Mouse (Mus musculus) c-Kit-positive CD71-positive TER-119-negative erythroid progenitor cells, embryonic 14.5 days (primary cell): ENCODE data around the gene Gpc5.

ENCODE experiments used
- DNase-seq: peaks from one replicate; pipeline ENCODE4 v3.0.0-alpha.2; 2013; ENCODE audit warnings: low read depth

Gpc5 gene

DNA sequence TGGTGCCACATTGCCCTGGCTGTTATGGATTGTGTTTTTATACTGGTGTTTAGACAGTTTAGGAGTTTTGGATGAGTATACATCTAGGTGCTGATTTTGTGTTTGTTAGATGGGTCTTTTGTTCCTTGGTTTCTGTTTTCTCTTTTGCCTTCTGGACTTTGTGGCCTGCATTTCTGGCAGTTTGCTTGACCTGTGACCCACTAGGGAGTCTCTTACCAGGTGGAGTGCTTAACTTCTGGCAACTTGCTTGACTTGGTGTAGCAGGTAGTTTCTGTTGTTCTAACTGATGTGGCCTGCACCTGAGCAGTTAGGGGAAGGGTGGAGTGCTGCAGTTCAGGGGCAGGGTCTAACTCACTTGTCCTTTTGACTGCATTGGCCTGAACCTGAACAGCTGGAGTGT lies 14.3 kb downstream of the Gpc5 start:
- no peak for DNase-seq

DNA sequence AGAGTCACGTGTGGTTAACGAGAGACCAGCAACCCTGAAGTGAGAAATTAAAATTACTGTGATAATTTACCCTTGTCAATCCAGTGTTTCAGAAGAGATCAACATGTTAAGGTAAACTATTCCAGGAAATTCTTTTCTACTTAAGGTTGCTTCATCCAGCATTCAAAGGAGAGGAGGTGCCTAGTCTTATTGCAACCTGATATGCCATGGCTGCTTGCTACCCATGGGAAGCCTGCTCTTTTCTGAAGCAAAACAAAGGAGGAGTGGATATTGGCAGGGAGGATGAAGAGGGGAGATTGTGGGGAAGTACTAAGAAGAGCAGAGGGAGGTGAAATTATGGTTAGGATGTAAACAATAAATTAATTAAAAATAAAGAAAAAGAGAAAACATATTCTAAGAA lies 15.5 kb downstream of the Gpc5 start:
- no peak for DNase-seq

DNA sequence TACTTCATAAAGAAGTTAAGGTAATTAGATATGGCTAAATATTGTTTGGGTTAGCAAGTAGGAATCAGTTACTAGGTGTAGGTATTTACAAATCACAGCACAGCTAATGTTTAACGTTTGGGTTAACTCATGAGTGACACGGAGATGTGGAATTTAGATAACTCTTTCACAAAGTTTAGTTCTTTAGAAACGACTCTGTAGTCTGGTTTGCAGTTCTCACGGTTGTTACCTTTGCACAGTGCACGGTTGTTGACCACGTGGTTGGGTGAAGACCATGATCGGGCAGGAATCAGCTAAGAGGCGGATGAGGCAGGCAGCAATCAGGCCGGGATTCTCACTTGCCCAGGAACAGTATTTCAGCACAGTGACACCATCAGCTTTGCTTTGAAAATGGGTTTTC lies 26.6 kb downstream of the Gpc5 start:
- DNase-seq, result no peak

DNA sequence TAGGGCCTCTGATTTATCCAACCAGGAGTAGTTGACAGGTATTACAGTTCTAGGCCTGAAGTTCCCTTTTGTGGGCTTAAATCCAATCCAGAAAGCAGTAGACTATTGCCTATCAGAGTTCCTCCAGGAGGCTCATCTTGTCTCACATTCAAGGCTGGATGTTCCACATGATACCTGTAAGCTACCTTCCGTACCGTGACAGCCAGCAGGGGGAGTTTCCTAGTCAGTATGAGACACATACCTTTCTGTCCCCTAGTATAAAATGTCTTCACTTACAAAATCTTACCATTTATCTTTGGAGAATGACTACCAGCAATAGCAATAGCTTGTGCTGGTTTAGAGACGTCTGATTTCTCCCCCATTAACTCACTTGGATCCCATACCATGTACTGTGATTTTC lies 56.8 kb downstream of the Gpc5 start:
- no peak for DNase-seq

DNA sequence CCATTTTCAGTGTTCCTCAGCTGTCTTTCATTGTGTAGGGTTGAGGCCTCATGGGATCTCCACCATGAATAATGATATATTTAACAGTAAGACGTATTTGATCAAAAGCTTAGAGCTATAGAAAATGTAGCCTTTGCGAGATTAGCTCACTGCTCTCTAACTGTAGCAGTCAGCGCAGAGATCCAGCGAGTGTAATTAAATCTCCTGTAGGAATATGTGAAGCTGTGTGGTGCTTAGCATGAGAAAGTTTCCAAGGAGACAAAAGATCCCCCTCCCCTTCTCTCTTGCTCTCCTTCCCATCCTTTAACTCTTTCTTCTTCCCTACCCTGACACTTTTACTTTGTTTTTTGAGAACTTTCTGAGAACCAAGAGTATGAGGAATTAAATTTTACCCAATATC lies 64.6 kb downstream of the Gpc5 start:
- DNase-seq, result no peak

DNA sequence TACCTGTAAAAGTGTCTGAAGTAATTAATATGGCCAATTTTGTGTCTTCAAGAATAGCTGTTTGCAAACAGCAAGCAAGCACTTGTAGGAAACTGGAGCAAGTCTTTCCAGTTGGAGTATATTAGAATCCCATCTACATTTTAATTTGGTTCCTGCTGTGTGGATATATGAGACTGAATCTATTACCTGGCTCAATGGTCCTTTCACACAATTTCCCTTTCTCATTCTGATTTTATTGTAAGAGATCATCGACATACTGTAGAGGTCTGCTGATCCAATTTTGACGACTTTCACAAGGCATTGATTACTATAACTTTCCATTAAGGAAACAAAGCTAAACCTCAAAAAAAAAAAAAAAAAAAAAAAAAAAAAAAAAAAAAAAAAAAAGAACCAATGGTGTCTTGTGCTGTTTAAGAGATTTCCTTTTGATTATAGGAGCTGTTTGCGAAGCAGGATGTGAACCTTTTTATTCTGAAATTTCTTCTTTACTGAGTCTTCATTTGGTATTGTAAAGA lies 85.4 kb downstream of the Gpc5 start:
- DNase-seq, result no peak

DNA sequence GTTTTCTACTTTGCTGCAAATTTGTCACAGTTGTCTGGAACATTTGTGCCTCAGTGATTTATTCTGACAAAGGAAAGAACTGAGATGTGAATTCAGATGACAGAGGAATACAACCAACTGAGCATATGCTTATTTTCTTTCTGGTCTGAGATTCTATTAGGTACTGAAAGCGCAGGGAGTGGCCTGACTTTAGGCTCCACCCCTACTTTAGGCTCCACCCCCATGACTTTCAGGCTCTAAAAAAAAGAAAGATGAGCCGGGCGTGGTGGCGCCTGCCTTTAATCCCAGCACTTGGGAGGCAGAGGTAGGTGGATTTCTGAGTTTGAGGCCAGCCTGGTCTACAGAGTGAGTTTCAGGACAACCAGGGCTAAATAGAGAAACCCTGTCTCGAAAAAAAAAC lies 87.9 kb downstream of the Gpc5 start:
- no peak for DNase-seq

DNA sequence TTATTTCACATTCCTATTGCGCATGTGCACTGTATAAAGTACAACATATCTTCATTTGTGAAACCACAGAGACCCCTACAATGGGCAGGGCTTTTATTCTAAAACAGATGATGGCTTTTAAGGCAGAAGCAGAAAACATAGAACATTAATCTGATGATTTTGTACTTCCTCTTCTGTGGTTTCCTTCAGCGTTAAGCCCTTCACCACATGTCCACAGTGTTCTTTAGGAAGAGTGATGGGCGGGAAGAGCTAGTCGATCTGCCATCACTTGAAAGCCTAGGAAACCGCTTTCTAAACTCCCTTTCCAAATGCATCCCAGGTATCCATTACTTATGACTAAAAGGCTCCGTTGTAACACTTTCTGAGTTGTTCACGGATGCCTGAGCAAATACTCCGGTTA lies 96.2 kb downstream of the Gpc5 start:
- no peak for DNase-seq

DNA sequence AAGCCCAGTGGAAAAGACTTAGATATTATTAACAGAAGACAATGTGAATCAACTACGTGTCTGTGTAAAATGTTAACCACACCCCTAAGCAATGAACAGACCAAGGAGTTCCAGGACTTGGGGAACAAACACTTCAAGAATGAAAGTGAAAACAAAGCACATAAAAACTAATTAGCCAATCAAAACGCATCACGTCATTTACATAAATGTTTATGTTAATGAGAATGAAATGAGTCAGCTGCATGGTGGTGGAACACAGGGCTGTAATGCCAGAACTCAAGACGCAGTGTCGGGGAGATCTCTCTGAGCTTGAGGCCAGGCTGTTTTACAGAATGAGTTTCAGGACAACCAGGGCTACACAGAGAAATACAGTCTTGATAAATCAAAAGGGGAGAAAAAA lies 136.1 kb downstream of the Gpc5 start:
- no peak for DNase-seq

DNA sequence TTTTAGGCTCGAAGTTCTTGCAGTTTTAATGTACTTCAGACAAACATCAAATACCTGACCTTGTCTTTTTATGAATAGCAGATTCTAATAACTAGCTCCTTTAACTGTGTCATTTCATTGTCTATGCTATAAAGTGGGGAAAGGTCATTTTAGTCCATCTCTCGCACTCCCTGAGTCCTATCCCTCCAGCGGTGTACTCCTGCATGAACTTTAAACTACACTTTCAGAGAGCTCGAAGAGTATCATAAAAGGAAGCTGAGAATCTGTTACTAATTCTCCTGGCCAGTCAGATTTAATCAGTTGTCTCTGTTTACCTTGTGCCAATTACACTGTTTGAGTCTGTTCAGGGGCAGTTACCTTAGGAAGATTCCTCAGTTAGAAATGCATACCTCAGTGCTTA lies 144.4 kb downstream of the Gpc5 start:
- no peak for DNase-seq

DNA sequence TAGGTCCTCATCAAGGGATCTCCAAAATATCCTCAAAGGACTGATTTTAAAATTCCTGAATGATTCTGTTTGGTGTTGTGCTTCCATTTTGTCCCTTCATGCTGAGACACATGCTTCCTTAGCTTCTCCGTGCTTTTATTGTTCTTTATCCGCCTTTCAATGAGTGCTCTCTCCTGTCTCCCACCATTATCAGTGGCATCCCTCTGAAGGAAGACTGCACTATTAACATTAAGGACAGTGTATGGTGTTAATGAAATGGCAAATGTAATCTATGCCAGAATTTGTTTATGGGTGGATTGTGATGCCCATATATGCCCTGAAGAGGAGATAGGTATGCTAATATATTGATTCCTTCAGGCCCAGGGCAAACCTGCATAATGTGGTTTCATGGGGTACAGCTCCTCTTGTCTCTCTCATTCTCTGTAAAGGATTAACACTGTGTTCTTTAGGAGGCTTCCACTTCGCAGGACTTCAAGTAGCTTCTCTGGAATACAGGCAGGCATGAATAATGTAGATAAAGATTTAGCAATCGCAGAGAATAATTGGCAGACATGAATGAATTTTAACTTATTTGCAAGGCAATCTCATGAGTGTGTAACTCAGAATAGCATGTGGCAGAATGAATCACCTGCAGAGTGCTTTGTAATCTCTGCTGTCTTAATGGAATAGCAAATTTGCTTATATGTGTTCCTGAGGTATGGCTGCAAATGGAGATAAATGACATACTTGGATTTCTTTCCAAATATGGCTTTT lies 148.8 kb downstream of the Gpc5 start:
- DNase-seq, result no peak

DNA sequence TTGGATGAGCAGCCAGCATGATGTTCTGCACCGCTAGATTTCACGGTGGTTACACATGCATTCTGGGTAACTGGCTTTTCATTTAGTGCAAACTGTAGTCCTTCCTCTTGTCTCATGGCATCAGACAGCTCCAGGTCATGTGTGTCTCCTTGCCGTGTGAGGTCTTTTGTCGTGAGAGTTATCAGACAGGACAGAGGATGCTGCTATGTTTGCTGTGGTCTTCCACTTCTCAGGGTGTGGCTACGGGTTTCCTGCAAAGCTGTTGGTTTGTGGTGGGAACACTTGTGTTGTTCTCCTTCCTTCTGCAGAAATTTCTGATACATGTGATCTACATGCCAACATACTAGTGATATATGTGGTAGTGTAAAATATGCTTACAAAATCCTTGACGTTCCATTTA lies 158.5 kb downstream of the Gpc5 start:
- DNase-seq, result no peak

DNA sequence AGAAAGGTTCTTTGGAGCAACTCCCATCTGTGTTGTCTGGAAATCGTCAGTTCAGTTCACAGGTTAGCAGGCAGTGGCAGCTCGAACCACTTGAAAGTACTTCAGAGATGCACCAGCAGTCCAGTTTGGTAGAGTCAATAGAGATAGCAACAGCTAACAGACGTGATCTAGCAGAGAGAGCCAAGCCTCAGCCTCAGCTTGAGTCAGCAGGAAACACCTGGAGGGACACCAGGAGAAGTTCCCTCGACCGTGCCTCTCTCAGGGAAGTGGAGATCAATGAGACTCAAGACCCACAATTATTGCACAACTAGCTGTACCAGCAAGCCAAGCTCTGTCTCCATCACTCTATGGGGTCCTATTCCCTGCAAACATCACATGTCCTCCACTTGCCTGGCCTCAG lies 159.8 kb downstream of the Gpc5 start:
- DNase-seq, result no peak

DNA sequence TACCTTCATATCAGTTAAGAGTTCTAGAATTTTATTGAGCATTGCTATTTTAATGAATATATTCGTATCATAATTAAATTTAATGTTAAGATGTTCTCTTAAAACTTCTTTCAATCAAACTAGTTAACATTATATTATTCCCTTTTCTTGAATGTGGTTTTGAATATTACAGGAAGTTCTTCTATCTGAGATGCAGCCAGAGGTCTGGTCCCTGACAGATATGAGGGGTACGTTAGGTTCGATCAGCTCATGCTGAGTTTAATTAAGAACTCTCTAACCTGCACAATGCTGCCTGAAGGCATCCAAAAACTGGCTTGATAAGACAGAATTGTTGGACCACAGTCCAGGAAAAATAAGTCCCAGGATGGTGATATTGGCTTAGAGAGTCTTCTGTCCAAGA lies 161.1 kb downstream of the Gpc5 start:
- no peak for DNase-seq

DNA sequence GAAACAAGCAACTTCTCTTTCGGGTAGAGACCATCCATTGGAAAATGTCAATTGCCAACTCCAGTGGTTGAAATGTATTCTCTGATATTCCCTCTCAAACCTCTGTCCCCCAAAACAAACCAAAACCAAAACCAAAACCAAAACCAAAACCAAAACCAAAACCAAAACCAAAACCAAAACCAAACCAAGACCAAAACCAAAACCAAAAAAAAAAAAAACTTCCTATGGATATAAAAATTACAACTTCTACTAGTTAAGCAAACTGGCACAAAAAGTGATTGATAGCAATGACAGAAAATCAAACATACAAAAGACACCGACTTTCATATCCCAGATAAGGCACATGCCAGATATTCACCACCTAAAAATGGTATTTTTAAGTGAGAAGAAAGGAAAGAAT lies 161.7 kb downstream of the Gpc5 start:
- no peak for DNase-seq

DNA sequence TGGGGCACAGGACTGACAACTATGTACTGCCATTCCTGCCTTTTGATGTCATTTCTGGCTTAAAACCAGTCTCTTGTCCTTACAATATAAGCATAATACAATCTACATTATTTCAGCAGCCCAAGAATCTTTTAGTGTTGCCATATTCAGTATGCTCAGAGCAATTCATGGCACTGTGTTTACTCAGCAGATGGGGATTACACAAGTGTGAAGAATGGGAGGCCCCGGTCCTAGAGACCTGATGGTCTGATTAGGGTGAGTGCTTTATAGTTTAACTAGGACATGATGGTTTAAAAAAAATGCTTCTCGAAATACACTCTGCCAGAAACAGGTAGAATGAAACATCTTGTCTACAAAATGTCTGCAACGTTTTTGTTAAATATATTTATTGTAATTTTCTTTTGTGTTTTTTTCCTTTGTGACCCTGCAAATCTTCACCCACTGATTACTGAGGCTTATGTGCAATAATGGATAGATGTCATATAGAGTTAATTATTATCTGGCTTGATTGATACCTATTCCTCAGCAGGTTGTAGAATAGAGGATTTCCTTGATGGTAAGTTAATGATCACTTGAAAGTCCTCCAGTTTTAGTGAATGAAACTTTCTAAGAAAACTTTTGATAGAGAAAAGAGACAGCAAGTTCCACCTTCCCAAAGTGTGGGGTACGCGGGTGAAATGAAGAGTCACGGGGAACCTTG lies 177.8 kb downstream of the Gpc5 start:
- DNase-seq, result no peak

DNA sequence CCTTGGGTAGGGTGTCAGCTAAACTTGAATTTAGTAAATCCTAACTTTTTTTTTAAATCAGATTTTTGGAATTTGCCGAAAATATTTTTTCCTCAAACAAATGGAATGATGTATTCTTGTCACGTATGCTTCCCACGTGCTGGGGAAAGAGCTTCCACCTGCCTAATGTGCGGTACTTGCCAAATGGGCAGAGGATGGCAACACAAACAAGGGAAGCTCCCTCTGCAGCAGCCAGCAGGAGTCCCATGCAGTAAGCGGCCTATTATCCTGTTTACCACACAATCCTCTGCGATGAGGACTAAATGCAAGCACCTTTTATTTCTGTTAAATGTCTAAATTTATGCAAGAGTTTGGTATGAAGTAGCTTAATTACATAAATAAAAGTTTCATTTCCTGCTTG lies 178.4 kb downstream of the Gpc5 start:
- no peak for DNase-seq

DNA sequence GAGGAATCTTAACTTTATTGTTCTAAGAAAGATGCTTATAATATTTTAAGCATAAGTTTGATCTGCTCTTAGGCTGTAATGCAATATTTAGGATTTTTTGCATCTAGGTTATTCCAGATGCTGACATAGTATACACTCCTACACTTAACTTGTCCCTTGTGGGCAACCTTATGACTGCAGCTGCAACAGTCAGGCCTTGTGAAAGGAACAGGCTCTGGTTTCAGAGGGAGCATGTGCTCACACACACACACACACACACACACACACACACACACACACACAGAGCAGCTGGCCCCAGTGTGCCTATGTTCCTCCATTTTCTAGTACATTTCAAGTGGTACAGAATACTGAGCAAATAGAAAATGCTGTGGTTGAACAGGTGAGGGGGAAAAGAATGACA lies 190.8 kb downstream of the Gpc5 start:
- DNase-seq, result no peak

DNA sequence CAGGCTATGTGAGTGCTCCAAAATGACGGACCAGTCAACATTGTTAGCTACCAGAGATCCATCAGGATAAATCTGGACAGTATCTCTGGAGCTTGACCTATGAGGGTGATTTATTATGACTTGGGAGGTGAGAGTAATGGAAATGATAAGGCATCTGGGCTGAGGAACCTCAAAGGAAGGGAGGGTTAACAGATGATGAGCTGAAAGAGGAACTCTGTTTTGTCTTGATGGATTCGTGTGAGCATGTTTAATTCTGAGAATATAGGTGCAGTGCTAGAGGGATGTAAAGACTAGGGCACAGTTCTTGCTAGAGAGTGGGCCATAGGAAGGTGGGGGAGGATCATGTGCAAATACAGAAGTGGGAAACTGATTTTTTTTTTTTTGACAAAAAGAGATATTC lies 232.2 kb downstream of the Gpc5 start:
- no peak for DNase-seq

DNA sequence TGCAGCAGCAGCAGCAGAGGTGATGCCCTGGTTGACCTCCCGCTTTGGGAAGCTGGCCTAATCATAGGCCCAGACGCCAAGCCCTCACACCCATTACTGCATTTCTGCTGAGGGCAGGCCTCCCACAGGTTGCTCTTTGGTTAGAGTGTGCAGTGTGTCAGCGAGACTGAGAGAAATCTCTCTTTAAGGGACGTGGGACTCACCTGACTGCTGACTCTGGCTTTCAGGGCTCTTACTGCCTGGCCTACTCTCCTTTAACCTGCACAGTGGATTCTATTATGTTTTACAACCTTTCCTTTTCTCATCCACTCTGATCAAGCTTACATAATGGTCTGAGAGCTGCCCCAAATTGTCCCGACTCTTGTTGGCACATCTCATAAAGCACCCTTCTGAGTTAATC lies 234.4 kb downstream of the Gpc5 start:
- DNase-seq, result no peak

DNA sequence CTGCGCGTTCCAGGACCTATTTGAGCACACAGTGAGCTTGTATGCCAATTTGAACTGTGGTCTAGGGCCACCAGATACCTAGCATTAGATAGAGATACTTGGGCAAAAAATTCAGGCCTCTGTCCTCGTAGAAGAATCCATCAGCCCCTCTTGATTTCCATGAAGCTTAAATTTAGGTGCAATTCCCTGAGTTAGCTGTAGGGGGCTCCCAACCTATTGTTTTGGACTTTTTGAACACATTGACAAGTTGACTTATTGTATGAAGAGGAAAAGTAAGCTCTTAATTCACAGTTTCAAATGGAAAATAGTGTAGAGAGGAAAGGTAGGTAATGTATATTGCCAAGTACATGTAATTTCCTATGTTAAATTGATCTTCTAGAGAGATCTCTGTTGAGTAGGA lies 247.1 kb downstream of the Gpc5 start:
- DNase-seq, result peak; percentile 3

DNA sequence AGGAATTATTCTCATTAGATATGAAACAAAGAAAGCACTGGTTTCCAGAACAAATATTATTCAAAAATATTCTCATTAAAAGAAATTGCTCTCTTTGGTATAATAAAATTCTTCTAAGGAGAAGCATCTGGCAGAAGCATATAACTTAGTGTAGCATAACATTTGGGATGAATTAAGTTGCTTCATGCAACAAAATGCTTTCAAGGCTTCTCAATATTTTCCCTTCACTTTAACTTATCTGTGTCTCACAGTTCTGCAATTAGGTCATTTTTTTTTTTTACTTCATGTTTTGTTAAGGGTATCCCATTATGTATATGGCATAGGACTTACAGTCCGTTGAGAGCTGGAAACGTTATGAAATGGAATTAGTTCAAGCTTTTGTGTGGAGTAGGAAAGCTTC lies 250.6 kb downstream of the Gpc5 start:
- DNase-seq, result no peak

DNA sequence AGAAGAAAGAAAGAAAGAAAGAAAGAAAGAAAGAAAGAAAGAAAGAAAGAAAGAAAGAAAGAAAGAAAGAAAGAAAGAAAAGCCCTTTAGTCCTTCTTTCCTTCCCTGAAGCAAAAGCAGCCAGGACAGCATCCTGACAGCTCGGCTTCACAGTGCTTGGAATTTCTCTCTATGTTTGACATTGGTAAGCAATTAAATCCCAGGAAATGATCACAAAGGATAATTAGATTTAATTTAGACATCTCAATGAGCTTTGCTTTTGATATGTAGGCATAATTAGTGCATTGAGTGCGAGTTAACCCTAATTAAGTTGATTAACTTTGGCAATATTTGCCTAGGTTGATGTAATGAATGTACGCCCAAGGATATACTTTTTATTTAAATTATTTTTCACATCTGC lies 257.4 kb downstream of the Gpc5 start:
- DNase-seq, result no peak
